Mouse (Mus musculus): ENCODE measurements around the gene Tmem151b. TPM values are rescaled to one million over a fixed set of nuclear protein-coding genes. Genes with fewer than 3 reads are reported as not detected.

Tmem151b gene
- 27.9 and 29.9 TPM in 2 replicates for polyA plus RNA-seq (2012; rRNA removed)

GRCm38 (mm10) chr17:45549617-45550181 lies at the start of gene Tmem151b:
Tmem151b (minus strand) TSS chr17:45549677.

GRCm38 (mm10) chr17:45573087-45573779 lies 23.8 kb upstream of the Tmem151b start, which contains the start of gene Hsp90ab1:
Hsp90ab1 (minus strand) TSS chr17:45573271.

DNA sequence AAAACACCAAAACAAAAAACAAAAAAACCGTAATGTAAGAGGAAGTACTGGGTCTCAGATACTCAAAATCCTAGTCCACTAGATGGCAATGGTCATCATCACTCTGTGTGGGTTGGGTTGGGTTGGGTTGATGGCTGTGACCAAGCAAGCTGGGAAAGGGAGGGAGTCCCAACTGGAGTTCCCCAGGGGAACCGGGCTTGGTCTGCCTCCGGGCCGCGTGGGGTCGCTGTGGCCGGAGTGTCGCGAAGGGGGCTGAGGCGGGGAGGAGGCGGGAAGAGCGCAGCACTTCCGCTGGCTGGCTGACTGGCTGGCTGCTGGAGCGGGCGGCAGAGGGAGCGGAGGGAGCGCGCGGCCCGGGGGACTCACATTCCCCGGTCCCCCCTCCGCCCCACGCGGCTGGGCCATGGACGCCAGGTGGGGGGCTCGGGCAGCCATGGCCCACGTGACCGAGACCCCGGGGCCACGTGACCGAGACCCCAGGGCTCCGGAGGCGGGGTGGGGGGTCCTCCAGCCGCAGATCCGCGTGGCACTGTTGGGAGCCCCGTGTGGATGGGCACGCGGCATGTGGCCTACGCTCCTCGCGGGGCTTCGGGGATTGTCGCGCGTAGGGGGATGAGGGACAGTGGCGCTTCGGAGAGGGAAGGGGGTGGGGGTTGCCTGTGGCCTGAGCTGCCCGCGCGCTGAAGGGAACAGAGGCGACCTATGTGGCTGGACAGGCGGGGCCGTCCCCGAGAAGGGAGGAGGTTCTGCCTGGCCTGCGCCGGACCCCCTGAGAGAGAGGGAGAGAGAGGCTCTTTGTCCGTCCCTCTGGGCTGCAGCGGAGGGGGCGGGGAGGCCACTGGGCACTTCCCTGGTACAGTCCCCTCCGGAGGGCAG lies 14.4 kb upstream of the Tmem151b start, which contains the start of gene Slc35b2:
Slc35b2 (plus strand) TSS at position 220 of the 876 bp plus-strand sequence.

DNA sequence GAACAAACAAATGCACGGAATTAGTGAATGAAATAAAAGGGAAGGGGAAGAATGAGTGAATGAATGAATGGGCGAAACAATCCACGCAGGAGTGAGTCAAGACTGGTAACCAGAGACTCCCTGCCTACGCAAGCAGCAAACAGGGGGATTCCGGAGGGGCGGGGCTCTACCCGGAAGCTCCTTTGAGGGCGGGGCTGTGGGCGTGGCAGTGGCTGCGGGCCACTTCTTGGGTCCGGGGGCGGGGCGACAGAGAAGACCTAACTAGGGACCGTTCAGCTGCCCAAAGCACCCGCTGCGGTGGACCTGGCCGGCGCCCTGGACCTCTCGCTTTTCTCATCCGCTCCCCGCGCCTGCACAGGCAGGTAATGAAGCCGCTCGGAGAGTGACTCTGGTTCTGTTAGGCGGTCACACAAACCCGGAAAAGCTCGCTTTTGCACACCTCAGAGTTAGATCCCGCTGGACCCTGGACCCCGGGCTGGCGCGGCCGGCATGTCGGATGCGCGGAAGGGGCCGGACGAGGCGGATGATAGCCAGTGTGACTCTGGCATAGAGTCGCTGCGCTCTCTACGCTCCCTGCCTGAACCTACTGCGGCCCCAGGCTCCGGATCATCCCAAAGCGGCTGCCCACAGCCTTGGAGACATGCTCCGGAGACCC lies 6.1 kb upstream of the Tmem151b start, which contains the start of gene Nfkbie:
Nfkbie (plus strand) TSS at position 252 of the 655 bp plus-strand sequence.

GRCm38 (mm10) chr17:45523263-45523662 lies 26.2 kb downstream of the Tmem151b start, which contains the start of gene Tcte1:
Tcte1 (plus strand) TSS chr17:45523434.

GRCm38 (mm10) chr17:45506700-45507189 lies 42.7 kb downstream of the Tmem151b start, which contains the start of gene Aars2:
Aars2 (plus strand) TSS chr17:45506841.

Other genes starting within 250 kb of the Tmem151b start
- gene Cdc5l, start 115.9 kb downstream of the Tmem151b start, polyA plus RNA-seq (2012; rRNA removed), result 46.0 and 46.7 TPM in 2 replicates
- gene Spats1, start 74.3 kb downstream of the Tmem151b start, polyA plus RNA-seq (2012; rRNA removed), result 0.57 and 0.85 TPM in 2 replicates
- 22.7 and 22.8 TPM in 2 replicates for gene Aars2, start 42.8 kb downstream of the Tmem151b start, polyA plus RNA-seq (2012; rRNA removed)
- 0.52 and 0.53 TPM in 2 replicates for gene Tcte1, start 26.2 kb downstream of the Tmem151b start, polyA plus RNA-seq (2012; rRNA removed)
- gene Nfkbie, start 6.0 kb upstream of the Tmem151b start, polyA plus RNA-seq (2012; rRNA removed), result 3.1 and 3.6 TPM in 2 replicates
- 68.9 and 77.4 TPM in 2 replicates for gene Slc35b2, start 14.2 kb upstream of the Tmem151b start, polyA plus RNA-seq (2012; rRNA removed)
- gene Hsp90ab1, start 23.6 kb upstream of the Tmem151b start, polyA plus RNA-seq (2012; rRNA removed), result 1,024 and 1,065 TPM in 2 replicates
- 47.3 and 50.7 TPM in 2 replicates for gene Slc29a1, start 49.9 kb upstream of the Tmem151b start, polyA plus RNA-seq (2012; rRNA removed)
- 0.45 and 8.2 TPM in 2 replicates for gene Mymx, start 52.4 kb upstream of the Tmem151b start, polyA plus RNA-seq (2012; rRNA removed)
- 0.06 and 1.9 TPM in 2 replicates for gene Capn11, start 109.6 kb upstream of the Tmem151b start, polyA plus RNA-seq (2012; rRNA removed)
- gene Mrpl14, start 136.6 kb upstream of the Tmem151b start, polyA plus RNA-seq (2012; rRNA removed), result 87.6 and 93.0 TPM in 2 replicates
- 247 and 260 TPM in 2 replicates for gene Tmem63b, start 137.2 kb upstream of the Tmem151b start, polyA plus RNA-seq (2012; rRNA removed)
- gene 1600014C23Rik, start 184.2 kb upstream of the Tmem151b start, polyA plus RNA-seq (2012; rRNA removed), result 0.24 TPM in 1 of 2 replicates, not detected in the other